Mouse (Mus musculus) fat pad, adult 2 months (tissue): ENCODE data around the gene Rbbp9.

Source experiments
- DNase-seq: peaks from one replicate; pipeline ENCODE4 v3.0.0-alpha.2; 2011; ENCODE audit warnings: low read depth, low spot score; ENCODE audit errors: extremely low read depth

The Rbbp9 gene

GRCm38 (mm10) chr2:144514619-144515018 is 36.0 kb downstream of the Rbbp9 start:
- DNase-seq: no peak

- no peak for DNase-seq
Measured at GRCm38 (mm10) chr2:144502134-144502533, 48.5 kb downstream of the Rbbp9 start.
